Mouse (Mus musculus): Measurements from ENCODE around the gene Lrrk1. TPM values are rescaled to one million over a fixed set of nuclear protein-coding genes. Genes with fewer than 3 reads are reported as not detected.

The Lrrk1 gene
- polyA plus RNA-seq, 1 experiment, result 31.0 TPM

DNA sequence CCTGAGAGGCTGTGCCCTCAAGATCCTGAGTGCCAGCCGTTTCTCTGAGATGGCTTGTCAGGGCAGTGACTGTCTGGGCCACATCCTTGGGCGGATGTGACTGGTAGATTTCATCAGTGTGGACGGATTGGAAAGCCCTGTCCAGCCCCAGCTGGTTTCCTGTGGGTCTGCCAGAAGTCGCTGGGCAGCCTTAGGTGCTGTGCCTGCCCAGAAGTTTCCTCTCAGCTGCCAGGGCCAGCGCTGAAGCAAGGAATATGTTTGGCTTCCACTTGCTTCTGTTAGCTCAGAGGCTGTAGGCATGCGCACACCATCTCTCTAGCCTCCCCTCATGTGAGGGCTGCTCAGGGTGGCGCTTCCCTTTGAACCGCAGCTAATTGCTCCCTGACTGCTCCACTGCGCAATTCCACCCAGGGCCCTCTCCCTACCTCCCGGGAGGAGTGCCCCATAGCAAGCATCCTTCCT lies 209.0 kb downstream of the Lrrk1 start:
- Histone ChIP-seq H3K4me1 (ENCODE audit: control insufficient read depth, insufficient read depth, low read length) (peaks cover 7% of the 10 kb centered on the region; the same call in 1 of the 2 replicates), H3K4me3 (ENCODE audit: insufficient read depth, low read length) (no peak overlapping the region), H3K27ac (ENCODE audit: insufficient read depth, low read length) (peak overlapping the region; percentile 53)
- TF ChIP-seq POLR2A (IDR thresholded peaks at IDR 0.05; ENCODE audit: low read depth, low read length), result no peak
- TF ChIP-seq CTCF (IDR thresholded peaks at IDR 0.05; ENCODE audit: borderline replicate concordance, insufficient read depth, low read length), result no peak

DNA sequence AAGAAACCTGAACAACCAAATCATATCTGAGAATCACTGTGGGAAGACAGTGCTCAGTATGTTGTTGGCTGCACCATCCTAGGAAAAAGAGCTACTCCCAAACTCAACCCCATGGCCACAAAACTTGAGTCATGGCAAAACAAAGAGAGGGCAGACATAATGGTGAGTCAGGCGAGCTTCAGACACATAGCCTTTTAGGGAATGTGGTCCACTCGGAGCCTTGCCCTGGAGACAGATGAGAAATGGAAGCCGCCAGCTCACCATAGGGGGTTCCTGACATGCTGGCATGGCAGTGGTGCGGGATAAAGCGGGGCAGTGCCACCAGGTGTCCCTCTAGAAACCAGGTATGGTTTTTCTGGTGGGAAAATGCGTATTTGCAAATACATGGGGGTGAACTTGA lies 210.0 kb downstream of the Lrrk1 start:
- Histone ChIP-seq H3K4me1 (ENCODE audit: control insufficient read depth, insufficient read depth, low read length) (peaks cover 7% of the 10 kb centered on the region; the same call in 1 of the 2 replicates), H3K4me3 (ENCODE audit: insufficient read depth, low read length) (no peak overlapping the region), H3K27ac (ENCODE audit: insufficient read depth, low read length) (peak overlapping the region; percentile 78)
- no peak for TF ChIP-seq POLR2A (IDR thresholded peaks at IDR 0.05; ENCODE audit: low read depth, low read length)
- TF ChIP-seq CTCF (IDR thresholded peaks at IDR 0.05; ENCODE audit: borderline replicate concordance, insufficient read depth, low read length), result no peak

DNA sequence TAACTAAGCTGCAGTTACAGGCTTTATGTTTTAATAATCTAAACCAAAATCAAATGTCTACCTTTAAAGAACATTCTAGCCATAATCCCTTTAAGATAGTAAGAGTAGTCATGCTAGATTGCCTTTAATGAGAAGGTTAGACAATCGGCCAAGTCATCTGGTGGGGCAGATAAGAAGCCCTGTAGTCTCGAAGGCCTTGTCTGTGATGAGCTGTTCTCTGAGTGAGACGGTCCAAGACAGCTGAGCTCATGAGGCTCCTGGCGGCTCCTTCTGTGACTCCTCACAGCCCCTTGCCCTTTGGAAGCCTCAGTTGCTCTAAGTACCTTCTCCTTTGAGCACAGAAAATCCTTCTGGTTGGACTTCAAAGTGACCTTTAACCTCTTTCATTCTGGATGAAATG lies 211.2 kb downstream of the Lrrk1 start:
- TF ChIP-seq CTCF (IDR thresholded peaks at IDR 0.05; ENCODE audit: borderline replicate concordance, insufficient read depth, low read length) (no peak), POLR2A (IDR thresholded peaks at IDR 0.05; ENCODE audit: low read depth, low read length) (no peak)

More for the DNA sequence above, 211.2 kb downstream of the Lrrk1 start:
- no peak overlapping the region for H3K4me3 ChIP-seq (ENCODE audit: insufficient read depth, low read length)
- peak overlapping the region; percentile 78; the same call in 1 of the 2 replicates for H3K27ac ChIP-seq (ENCODE audit: insufficient read depth, low read length)
- H3K4me1 ChIP-seq (ENCODE audit: control insufficient read depth, insufficient read depth, low read length), result peaks cover 7% of the 10 kb centered on the region; the same call in 1 of the 2 replicates

Other genes starting within 250 kb of the Lrrk1 start
- not detected in 2 replicates for gene Gm10974, start 22.4 kb downstream of the Lrrk1 start, polyA plus RNA-seq (2011; ENCODE audit: insufficient read length, low read depth, missing spikeins)
- 3.5 and 4.2 TPM in 2 replicates for gene Aldh1a3, start 39.2 kb upstream of the Lrrk1 start, polyA plus RNA-seq (2011; ENCODE audit: insufficient read length, low read depth, missing spikeins)